Mouse (Mus musculus): ENCODE results near the gene H2-M10.2. TPM values are rescaled to one million over a fixed set of nuclear protein-coding genes. Genes with fewer than 3 reads are reported as not detected.
A peak's percentile ranks its signal among the peaks of the same experiment; 100 is the strongest.

Gene H2-M10.2
- not detected for total RNA-seq (2021)
- long read RNA-seq, experiment 1, result 0 reads
- long read RNA-seq, experiment 2, result 0 reads

- no peak for DNase-seq (ENCODE audit: low spot score in 2 of 2)
These were observed at the start of gene H2-M10.2 for GRCm38 (mm10) chr17:36286390-36286789. TSS of gene H2-M10.2 (minus strand) at chr17:36286490.

GRCm38 (mm10) chr17:36326055-36326454, 39.8 kb upstream of the H2-M10.2 start, which contains the start of gene H2-M10.1:
TSS of gene H2-M10.1 (minus strand) at chr17:36326155.
- no peak for DNase-seq (ENCODE audit: low spot score in 2 of 2)

GRCm38 (mm10) chr17:36315689-36316253, 29.5 kb upstream of the H2-M10.2 start:
- DNase-seq (ENCODE audit: low spot score in 2 of 2), result no peak

GRCm38 (mm10) chr17:36315041-36315688, 28.9 kb upstream of the H2-M10.2 start:
- DNase-seq (ENCODE audit: low spot score in 2 of 2), result peak; percentile 75 to 81

GRCm38 (mm10) chr17:36314511-36314910, 28.2 kb upstream of the H2-M10.2 start:
- peak; percentile 15 to 25 for DNase-seq (ENCODE audit: low spot score in 2 of 2)

GRCm38 (mm10) chr17:36309293-36309692, 23.0 kb upstream of the H2-M10.2 start:
- no peak for DNase-seq (ENCODE audit: low spot score in 2 of 2)

GRCm38 (mm10) chr17:36308855-36309254, 22.6 kb upstream of the H2-M10.2 start:
- peak; percentile 73 to 88 for DNase-seq (ENCODE audit: low spot score in 2 of 2)

- no peak for DNase-seq (ENCODE audit: low spot score in 2 of 2)
These were observed 4.6 kb downstream of the H2-M10.2 start for GRCm38 (mm10) chr17:36281521-36282245.

- no peak for DNase-seq (ENCODE audit: low spot score in 2 of 2)
These were observed 11.5 kb downstream of the H2-M10.2 start for GRCm38 (mm10) chr17:36274776-36275175.

- no peak for DNase-seq (ENCODE audit: low spot score in 2 of 2)
These were observed 12.5 kb downstream of the H2-M10.2 start for GRCm38 (mm10) chr17:36273796-36274195.

- DNase-seq (ENCODE audit: low spot score in 2 of 2), result no peak
These were observed 13.5 kb downstream of the H2-M10.2 start for GRCm38 (mm10) chr17:36272643-36273366.

GRCm38 (mm10) chr17:36271586-36272256, 14.6 kb downstream of the H2-M10.2 start, which contains the start of gene Trim39:
TSS of gene Trim39 (minus strand) at chr17:36272247.
- peak; percentile 83 to 93 for DNase-seq (ENCODE audit: low spot score in 2 of 2)

- DNase-seq (ENCODE audit: low spot score in 2 of 2), result peak; percentile 86 to 95
These were observed 15.2 kb downstream of the H2-M10.2 start for GRCm38 (mm10) chr17:36270956-36271585.

- DNase-seq (ENCODE audit: low spot score in 2 of 2), result no peak
These were observed 20.5 kb downstream of the H2-M10.2 start for GRCm38 (mm10) chr17:36265834-36266233.

GRCm38 (mm10) chr17:36264273-36264925, 21.9 kb downstream of the H2-M10.2 start:
- no peak for DNase-seq (ENCODE audit: low spot score in 2 of 2)

GRCm38 (mm10) chr17:36261511-36262166, 24.7 kb downstream of the H2-M10.2 start:
- DNase-seq (ENCODE audit: low spot score in 2 of 2), result no peak

GRCm38 (mm10) chr17:36257969-36258368, 28.3 kb downstream of the H2-M10.2 start, which contains the start of gene Rpp21:
TSS of gene Rpp21 (minus strand) at chr17:36258069.
- DNase-seq (ENCODE audit: low spot score in 2 of 2), result no peak

- peak; percentile 84 to 85 for DNase-seq (ENCODE audit: low spot score in 2 of 2)
These were observed 28.9 kb downstream of the H2-M10.2 start for GRCm38 (mm10) chr17:36257241-36257947.
